Mouse (Mus musculus): ENCODE measurements around the gene Bach1.
"Not testable (repeated sequence)": the region's sequence is repeated elsewhere in the genome, so short reads cannot be mapped to it uniquely, and the experiment has no call there.

The Bach1 gene

GRCm38 (mm10) chr16:87680912-87681634 lies 17.7 kb upstream of the Bach1 start:
- no peak for DNase-seq (ENCODE audit: low spot score)

GRCm38 (mm10) chr16:87681848-87682247 lies 16.9 kb upstream of the Bach1 start:
- no peak for DNase-seq (ENCODE audit: low spot score)

- DNase-seq (ENCODE audit: low spot score) = no peak
Observed at GRCm38 (mm10) chr16:87686458-87686857, 12.3 kb upstream of the Bach1 start.

- DNase-seq (ENCODE audit: low spot score) = no peak
Observed at GRCm38 (mm10) chr16:87687346-87687745, 11.4 kb upstream of the Bach1 start.

GRCm38 (mm10) chr16:87688328-87688727 lies 10.4 kb upstream of the Bach1 start:
- DNase-seq (ENCODE audit: low spot score) = not testable (repeated sequence)

GRCm38 (mm10) chr16:87688823-87689222 lies 9.9 kb upstream of the Bach1 start:
- DNase-seq (ENCODE audit: low spot score) = not testable (repeated sequence)

- DNase-seq (ENCODE audit: low spot score) = no peak
Observed at GRCm38 (mm10) chr16:87689225-87689624, 9.5 kb upstream of the Bach1 start.

GRCm38 (mm10) chr16:87690506-87690905 lies 8.2 kb upstream of the Bach1 start:
- no peak for DNase-seq (ENCODE audit: low spot score)

- DNase-seq (ENCODE audit: low spot score) = no peak
Observed at GRCm38 (mm10) chr16:87691102-87691501, 7.6 kb upstream of the Bach1 start.

GRCm38 (mm10) chr16:87692591-87692990 lies 6.2 kb upstream of the Bach1 start:
- DNase-seq (ENCODE audit: low spot score) = no peak

- DNase-seq (ENCODE audit: low spot score) = no peak
Observed at GRCm38 (mm10) chr16:87697707-87698365, 909 bp upstream of the Bach1 start.

- peak; percentile 37 for DNase-seq (ENCODE audit: low spot score)
Observed at GRCm38 (mm10) chr16:87699306-87699692, 554 bp downstream of the Bach1 start.

GRCm38 (mm10) chr16:87699693-87700394 lies 1.1 kb downstream of the Bach1 start:
- DNase-seq (ENCODE audit: low spot score) = peak; percentile 58

GRCm38 (mm10) chr16:87700395-87700765 lies 1.6 kb downstream of the Bach1 start:
- DNase-seq (ENCODE audit: low spot score) = no peak

- no peak for DNase-seq (ENCODE audit: low spot score)
Observed at GRCm38 (mm10) chr16:87701891-87702290, 3.1 kb downstream of the Bach1 start.

GRCm38 (mm10) chr16:87702881-87703280 lies 4.1 kb downstream of the Bach1 start:
- no peak for DNase-seq (ENCODE audit: low spot score)

- no peak for DNase-seq (ENCODE audit: low spot score)
Observed at GRCm38 (mm10) chr16:87704225-87704624, 5.5 kb downstream of the Bach1 start.

- no peak for DNase-seq (ENCODE audit: low spot score)
Observed at GRCm38 (mm10) chr16:87705892-87706589, 7.3 kb downstream of the Bach1 start.

- no peak for DNase-seq (ENCODE audit: low spot score)
Observed at GRCm38 (mm10) chr16:87707335-87707734, 8.6 kb downstream of the Bach1 start.

- no peak for DNase-seq (ENCODE audit: low spot score)
Observed at GRCm38 (mm10) chr16:87708570-87708969, 9.8 kb downstream of the Bach1 start.

GRCm38 (mm10) chr16:87709144-87709543 lies 10.4 kb downstream of the Bach1 start:
- no peak for DNase-seq (ENCODE audit: low spot score)

GRCm38 (mm10) chr16:87709971-87710370 lies 11.2 kb downstream of the Bach1 start:
- no peak for DNase-seq (ENCODE audit: low spot score)

All from T-cell, adult 2 months (primary cell).